Mouse (Mus musculus): Measurements from ENCODE around the gene Rbm4b. TPM values are rescaled to one million over a fixed set of nuclear protein-coding genes. Genes with fewer than 3 reads are reported as not detected.
A peak's percentile ranks its signal among the peaks of the same experiment; 100 is the strongest.
"Not testable (repeated sequence)": the region's sequence is repeated elsewhere in the genome, so short reads cannot be mapped to it uniquely, and the experiment has no call there.

The Rbm4b gene
- polyA plus RNA-seq, 1 experiment from 2014 or later = 17.0 TPM

- ATAC-seq = no peak
- no peak overlapping the region for H3K4me3 ChIP-seq (ENCODE audit: low read depth, low read length)
- H3K9ac ChIP-seq (ENCODE audit: low read depth, low read length) = no peak overlapping the region
- no peaks in the 10 kb centered on the region for H3K27me3 ChIP-seq (replicated peaks; ENCODE audit: control insufficient read depth, insufficient read depth, low read length)
- 67% methylated on average over 10 of the region's 10 CpGs for WGBS
- H3K27ac ChIP-seq (ENCODE audit: low read depth, low read length) = no peak overlapping the region
- H3K36me3 ChIP-seq (ENCODE audit: control insufficient read depth, insufficient read depth) = peaks cover 56% of the 10 kb centered on the region
- H3K4me1 ChIP-seq (replicated peaks; ENCODE audit: control insufficient read depth, insufficient read depth, low read length) = no peaks in the 10 kb centered on the region; the same call in 1 of the 2 replicates
- no peak for TF ChIP-seq CTCF (IDR thresholded peaks at IDR 0.05; ENCODE audit: low read depth)
- H3K4me2 ChIP-seq (replicated peaks; ENCODE audit: low read depth) = no peak overlapping the region
- H3K9me3 ChIP-seq (ENCODE audit: control insufficient read depth) = no peaks in the 10 kb centered on the region
Observed at GRCm38 (mm10) chr19:4803283-4803682, 47.0 kb downstream of the Rbm4b start.

GRCm38 (mm10) chr19:4810309-4810708, 54.0 kb downstream of the Rbm4b start:
- Histone ChIP-seq H3K27me3 (replicated peaks; ENCODE audit: control insufficient read depth, insufficient read depth, low read length) (no peaks in the 10 kb centered on the region), H3K4me2 (replicated peaks; ENCODE audit: low read depth) (peak overlapping the region; percentile 71), H3K9ac (ENCODE audit: low read depth, low read length) (peak overlapping the region; percentile 73), H3K36me3 (ENCODE audit: control insufficient read depth, insufficient read depth) (no peaks in the 10 kb centered on the region), H3K9me3 (ENCODE audit: control insufficient read depth) (no peaks in the 10 kb centered on the region), H3K4me3 (ENCODE audit: low read depth, low read length) (peak overlapping the region; percentile 83), H3K4me1 (replicated peaks; ENCODE audit: control insufficient read depth, insufficient read depth, low read length) (0 out of 2 replicates have a peak, but pooled peaks cover 5% of the 10 kb centered on the region), H3K27ac (ENCODE audit: low read depth, low read length) (peak overlapping the region; percentile 92; the same call in 1 of the 2 replicates)
- TF ChIP-seq CTCF (IDR thresholded peaks at IDR 0.05; ENCODE audit: low read depth) = no peak
- WGBS = under 1% methylated on average over 14 of the region's 14 CpGs
- no peak for ATAC-seq

GRCm38 (mm10) chr19:4810746-4811062, 54.4 kb downstream of the Rbm4b start:
- Histone ChIP-seq H3K27ac (ENCODE audit: low read depth, low read length) (peak overlapping the region; percentile 92), H3K4me1 (replicated peaks; ENCODE audit: control insufficient read depth, insufficient read depth, low read length) (0 out of 2 replicates have a peak, but pooled peaks cover 5% of the 10 kb centered on the region), H3K9me3 (ENCODE audit: control insufficient read depth) (0 out of 2 replicates have a peak, but pooled peaks cover 3% of the 10 kb centered on the region), H3K4me2 (replicated peaks; ENCODE audit: low read depth) (peak overlapping the region; percentile 71), H3K4me3 (ENCODE audit: low read depth, low read length) (peak overlapping the region; percentile 83), H3K27me3 (replicated peaks; ENCODE audit: control insufficient read depth, insufficient read depth, low read length) (no peaks in the 10 kb centered on the region), H3K36me3 (ENCODE audit: control insufficient read depth, insufficient read depth) (no peaks in the 10 kb centered on the region), H3K9ac (ENCODE audit: low read depth, low read length) (peak overlapping the region; percentile 73)
- no peak for TF ChIP-seq CTCF (IDR thresholded peaks at IDR 0.05; ENCODE audit: low read depth)
- under 1% methylated on average over 17 of the region's 17 CpGs for WGBS
- no peak for ATAC-seq

GRCm38 (mm10) chr19:4811063-4811908, 55.0 kb downstream of the Rbm4b start, which contains the start of the genes Gm21992 and Rbm14:
Gm21992 (minus strand) TSS chr19:4811612.
Rbm14 (minus strand) TSS chr19:4811634.
- peak within 1 kb of the TSS; percentile 83 for H3K4me3 ChIP-seq (ENCODE audit: low read depth, low read length)
- peak within 1 kb of the TSS; percentile 92 for H3K27ac ChIP-seq (ENCODE audit: low read depth, low read length)
- H3K9me3 ChIP-seq (ENCODE audit: control insufficient read depth) = 0 out of 2 replicates have a peak, but pooled peaks cover 3% of the 10 kb centered on the region
- H3K4me1 ChIP-seq (replicated peaks; ENCODE audit: control insufficient read depth, insufficient read depth, low read length) = 0 out of 2 replicates have a peak, but pooled peaks cover 5% of the 10 kb centered on the region
- TF ChIP-seq CTCF (IDR thresholded peaks at IDR 0.05; ENCODE audit: low read depth) = no peak
- ATAC-seq = peak; percentile 98
- no peaks in the 10 kb centered on the region for H3K27me3 ChIP-seq (replicated peaks; ENCODE audit: control insufficient read depth, insufficient read depth, low read length)
- peak within 1 kb of the TSS; percentile 73 for H3K9ac ChIP-seq (ENCODE audit: low read depth, low read length)
- peak within 1 kb of the TSS; percentile 71 for H3K4me2 ChIP-seq (replicated peaks; ENCODE audit: low read depth)
- under 1% methylated on average over 83 of the region's 83 CpGs for WGBS
- H3K36me3 ChIP-seq (ENCODE audit: control insufficient read depth, insufficient read depth) = no peaks in the 10 kb centered on the region

- H3K9ac ChIP-seq (ENCODE audit: low read depth, low read length) = peak overlapping the region; percentile 58
- H3K36me3 ChIP-seq (ENCODE audit: control insufficient read depth, insufficient read depth) = no peaks in the 10 kb centered on the region
- 0 out of 2 replicates have a peak, but pooled peaks cover 3% of the 10 kb centered on the region for H3K9me3 ChIP-seq (ENCODE audit: control insufficient read depth)
- peak overlapping the region; percentile 83 for H3K4me3 ChIP-seq (ENCODE audit: low read depth, low read length)
- 0 out of 2 replicates have a peak, but pooled peaks cover 5% of the 10 kb centered on the region for H3K4me1 ChIP-seq (replicated peaks; ENCODE audit: control insufficient read depth, insufficient read depth, low read length)
- peak; percentile 15; the same call in 1 of the 2 replicates for TF ChIP-seq CTCF (IDR thresholded peaks at IDR 0.05; ENCODE audit: low read depth)
- peak overlapping the region; percentile 71 for H3K4me2 ChIP-seq (replicated peaks; ENCODE audit: low read depth)
- no peak for ATAC-seq
- H3K27ac ChIP-seq (ENCODE audit: low read depth, low read length) = peak overlapping the region; percentile 92
- H3K27me3 ChIP-seq (replicated peaks; ENCODE audit: control insufficient read depth, insufficient read depth, low read length) = no peaks in the 10 kb centered on the region
- WGBS = under 1% methylated on average over 12 of the region's 12 CpGs
Observed at GRCm38 (mm10) chr19:4811909-4812242, 55.6 kb downstream of the Rbm4b start.

GRCm38 (mm10) chr19:4812334-4812949, 56.1 kb downstream of the Rbm4b start:
- TF ChIP-seq CTCF (IDR thresholded peaks at IDR 0.05; ENCODE audit: low read depth) = peak; percentile 31; the same call in 1 of the 2 replicates
- H3K9me3 ChIP-seq (ENCODE audit: control insufficient read depth); H3K4me1 ChIP-seq (replicated peaks; ENCODE audit: control insufficient read depth, insufficient read depth, low read length); H3K9ac ChIP-seq (ENCODE audit: low read depth, low read length); ATAC-seq; H3K27me3 ChIP-seq (replicated peaks; ENCODE audit: control insufficient read depth, insufficient read depth, low read length); H3K36me3 ChIP-seq (ENCODE audit: control insufficient read depth, insufficient read depth): not testable (repeated sequence)
- H3K4me3 ChIP-seq (ENCODE audit: low read depth, low read length) = peak overlapping the region; percentile 83
- H3K27ac ChIP-seq (ENCODE audit: low read depth, low read length) = peak overlapping the region; percentile 92
- peak overlapping the region; percentile 71 for H3K4me2 ChIP-seq (replicated peaks; ENCODE audit: low read depth)
- WGBS = 76% methylated on average over 8 of the region's 8 CpGs

All from intestine, postnatal 0 days (tissue).